Mouse (Mus musculus): Measurements from ENCODE around the gene Ptprd.

GRCm38 (mm10) chr4:77861269-77861668 is 350.5 kb downstream of the Ptprd start:
- no peak for TF ChIP-seq MAFK (IDR thresholded peaks at IDR 0.05; ENCODE audit: insufficient read depth, low read depth, low read length)
- TF ChIP-seq ZC3H11A (IDR thresholded peaks at IDR 0.05; ENCODE audit: borderline replicate concordance, low read depth, low read length) = no peak
- no peak for TF ChIP-seq CHD2 (IDR thresholded peaks at IDR 0.05; ENCODE audit: low read depth, low read length)
